Mouse (Mus musculus) megakaryocyte, embryonic 14.5 days (primary cell): Measurements from ENCODE around the gene Hand1.
"Not testable (repeated sequence)": the region's sequence is repeated elsewhere in the genome, so short reads cannot be mapped to it uniquely, and the experiment has no call there.

ENCODE experiments used
- FLI1 ChIP-seq: IDR thresholded peaks from 2 replicates; pipeline ENCODE4 v1.6.1; 2012; ENCODE audit warnings: low read length, inconsistent platforms, mixed read lengths
- GATA1 ChIP-seq: IDR thresholded peaks from 3 replicates; pipeline ENCODE4 v1.6.1; 2012; ENCODE audit warnings: mixed read lengths, low read length, inconsistent platforms, borderline replicate concordance

GRCm38 (mm10) chr11:57846421-57847363 is 14.1 kb upstream of the Hand1 start:
- not testable (repeated sequence) for TF ChIP-seq GATA1, FLI1
